Mouse (Mus musculus) layer of hippocampus, adult 2 months (tissue): ENCODE results near the gene Tbc1d30. TPM values are rescaled to one million over a fixed set of nuclear protein-coding genes. Genes with fewer than 3 reads are reported as not detected.
"Not testable (repeated sequence)": the region's sequence is repeated elsewhere in the genome, so short reads cannot be mapped to it uniquely, and the experiment has no call there.

Source experiments
- DNase-seq, 2 experiments: peaks; one replicate each; pipeline ENCODE4 v3.0.0; 2022; ENCODE audit warnings: low spot score in 2 of 2
- H3K27ac ChIP-seq: fragments of 200-600 bp; 2 replicates; pipeline ENCODE4 v1.8.1; 2022
- H3K4me3 ChIP-seq: fragments of 200-600 bp; 2 replicates; pipeline ENCODE4 v1.8.1; 2022; ENCODE audit warnings: mild to moderate bottlenecking
- CTCF ChIP-seq: fragments of 200-600 bp; conservative IDR thresholded peaks from 2 replicates; pipeline ENCODE4 v1.8.1; 2022; ENCODE audit warnings: antibody characterized with exemption, mild to moderate bottlenecking, moderate library complexity
- total RNA-seq, 2 experiments: library from RNA; stranded (reverse); gene quantifications; 2 replicates each; pipeline ENCODE4 v1.2.3; 2021

Tbc1d30 gene
- total RNA-seq, 2 experiments from 2014 or later = 37.0 to 37.2 TPM

DNA sequence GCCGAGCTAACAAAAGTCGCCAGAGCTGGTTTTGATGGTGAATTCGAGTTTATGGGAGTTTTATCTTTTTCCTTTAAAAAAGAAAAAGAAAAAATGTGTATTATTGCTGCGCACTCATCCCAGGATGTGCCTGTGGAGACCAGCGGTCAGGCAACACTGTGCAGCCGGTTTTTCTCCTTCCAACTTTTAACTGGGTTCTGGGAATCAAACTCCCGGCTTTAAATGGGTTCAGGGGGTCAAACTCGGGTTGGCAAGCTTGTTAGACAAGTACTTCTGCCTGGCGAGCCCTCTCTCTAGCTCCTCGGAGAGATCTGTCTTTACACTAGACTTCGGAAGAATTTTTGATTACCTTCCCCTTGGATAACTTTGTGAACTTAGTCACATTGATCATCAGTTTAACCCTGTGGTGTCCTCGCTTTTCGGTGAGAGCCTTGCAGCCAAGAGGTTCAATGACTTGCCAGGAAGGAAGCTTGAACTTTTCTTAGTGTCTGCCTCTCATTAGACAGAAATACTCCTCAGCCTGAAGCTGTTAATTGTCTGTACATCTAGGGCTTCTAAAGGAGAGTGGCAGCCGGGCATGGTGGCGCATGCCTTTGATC, 713 bp upstream of the Tbc1d30 start:
- Histone ChIP-seq H3K4me3 (peak overlapping the region; percentile 57; the same call in 1 of the 2 replicates), H3K27ac (no peak overlapping the region)
- DNase-seq = no peak
- TF ChIP-seq CTCF = no peak

DNA sequence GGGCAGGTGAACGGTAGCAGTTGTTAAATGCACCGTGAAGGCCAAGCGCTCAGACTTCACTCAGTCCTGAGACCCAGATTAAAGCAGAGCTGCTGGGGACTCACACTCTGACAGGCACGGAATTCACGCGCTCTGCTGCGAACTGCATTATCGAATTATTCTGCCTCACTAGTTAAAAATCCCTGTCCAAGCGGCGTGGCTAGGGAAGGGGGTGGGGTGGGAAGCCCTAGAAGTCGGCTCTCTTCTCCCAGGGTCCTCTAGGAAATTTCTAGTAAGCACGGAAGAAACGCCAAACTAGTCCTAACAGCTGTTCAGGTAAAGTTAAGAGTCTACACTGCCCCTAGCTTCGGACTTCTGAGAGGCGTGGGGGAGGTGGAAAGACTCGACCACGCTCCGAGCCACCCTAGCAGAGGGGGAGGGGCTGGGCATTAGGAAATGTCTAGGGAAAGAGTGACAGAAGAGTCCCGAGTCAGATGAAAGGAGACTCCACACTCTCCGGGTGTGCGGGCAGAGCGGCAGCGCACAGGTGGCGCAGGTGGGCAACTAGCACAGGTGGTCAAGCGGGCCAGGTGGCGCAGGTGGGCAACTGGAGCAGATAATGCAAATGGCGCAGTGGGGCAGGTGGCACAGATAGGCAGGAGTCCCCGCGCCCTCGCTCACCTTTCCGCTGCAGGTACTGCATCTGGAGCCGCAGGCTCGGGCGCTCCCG, 567 bp downstream of the Tbc1d30 start:
- no peak for TF ChIP-seq CTCF
- DNase-seq = no peak
- H3K4me3 ChIP-seq = peak overlapping the region; percentile 57
- no peak overlapping the region for H3K27ac ChIP-seq

- no peak for TF ChIP-seq CTCF
- Histone ChIP-seq H3K4me3 (no peak overlapping the region), H3K27ac (no peak overlapping the region)
- no peak for DNase-seq
These were observed 1.8 kb downstream of the Tbc1d30 start for GRCm38 (mm10) chr10:121349244-121349643.

DNA sequence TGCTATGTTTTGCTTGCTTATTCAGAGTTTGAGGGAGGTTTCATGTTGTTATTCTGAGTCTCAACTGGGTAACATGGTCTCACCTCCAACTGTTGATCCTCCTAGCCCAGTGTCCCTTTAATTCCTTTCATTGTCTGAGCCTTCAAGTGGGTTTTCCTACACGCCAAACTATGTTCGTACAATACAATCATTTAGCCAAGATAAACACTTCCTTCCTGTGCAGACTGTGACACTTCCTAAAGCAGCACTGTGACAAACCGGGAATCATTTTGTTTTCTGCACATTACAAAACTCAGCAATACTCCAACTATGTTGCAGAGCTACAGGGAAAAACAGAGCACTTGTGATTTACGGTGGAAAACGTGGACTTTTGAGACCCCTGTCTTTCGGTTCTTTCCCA, 7.2 kb downstream of the Tbc1d30 start:
- DNase-seq = no peak
- Histone ChIP-seq H3K27ac (no peak overlapping the region), H3K4me3 (no peak overlapping the region)
- TF ChIP-seq CTCF = no peak

GRCm38 (mm10) chr10:121342260-121342659, 8.8 kb downstream of the Tbc1d30 start:
- H3K27ac ChIP-seq = no peak overlapping the region
- H3K4me3 ChIP-seq = no peak overlapping the region
- no peak for TF ChIP-seq CTCF

DNA sequence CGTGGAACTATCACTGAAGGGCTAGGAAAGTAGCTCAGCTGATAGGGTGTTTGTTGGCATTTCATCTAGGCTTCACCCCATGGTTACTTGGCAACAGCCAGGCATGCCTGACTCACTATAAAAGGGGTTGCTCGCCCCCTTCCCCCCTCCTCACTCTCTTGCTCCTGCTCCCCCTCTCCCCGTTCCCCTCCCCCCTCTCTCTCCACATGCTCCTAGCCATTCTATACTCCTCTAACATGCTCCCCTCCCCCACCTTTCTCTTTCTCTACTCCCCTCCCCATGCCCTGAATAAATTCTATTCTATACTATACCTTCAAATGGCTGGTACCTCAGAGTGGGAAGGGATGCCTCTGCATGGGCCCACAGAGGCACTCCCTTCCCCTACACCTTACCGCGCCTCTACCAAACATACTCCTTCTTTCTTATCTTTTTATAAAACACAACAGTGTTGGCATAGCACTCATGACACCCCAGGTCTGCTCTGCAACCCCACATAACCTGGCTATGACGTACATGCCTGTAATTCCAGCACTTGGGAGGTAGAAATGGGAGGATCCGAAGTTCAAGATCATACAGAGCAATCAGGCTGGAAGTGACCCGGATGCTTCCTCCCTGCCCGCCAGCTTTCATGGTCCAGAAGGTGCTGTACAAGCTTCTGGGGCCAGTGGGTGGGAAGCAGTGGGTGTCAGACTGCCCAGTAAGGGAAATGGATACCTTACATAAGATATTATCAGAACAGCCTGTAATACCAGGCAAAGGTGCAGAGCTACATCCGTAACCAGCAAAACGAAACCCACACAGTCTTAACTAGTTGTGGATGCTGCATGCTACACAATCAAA, 10.1 kb downstream of the Tbc1d30 start:
- Histone ChIP-seq H3K4me3 (no peak overlapping the region), H3K27ac (no peak overlapping the region)
- DNase-seq = no peak
- TF ChIP-seq CTCF = no peak

More at GRCm38 (mm10) chr10:121342260-121342659, 8.8 kb downstream of the Tbc1d30 start:
- no peak for DNase-seq

DNA sequence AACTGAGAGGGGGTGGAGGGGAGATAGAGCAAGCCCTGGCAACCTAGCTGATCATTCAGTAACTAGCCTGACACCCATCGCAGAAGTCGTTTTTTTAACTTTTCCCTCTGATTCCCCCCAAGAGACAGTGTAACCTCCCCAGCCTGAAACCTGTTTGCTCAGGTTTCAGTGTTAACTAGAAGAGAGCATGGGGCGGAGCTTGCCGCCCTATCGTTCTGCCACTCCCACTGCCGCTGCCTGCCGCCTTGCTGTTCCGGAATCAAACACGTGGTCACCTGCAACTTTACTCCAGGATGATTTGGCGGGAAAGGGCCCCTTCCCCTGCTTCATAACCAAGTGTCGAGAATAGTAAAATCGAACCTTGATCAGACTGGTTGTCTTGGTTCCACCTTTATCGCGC, 14.5 kb downstream of the Tbc1d30 start:
- not testable (repeated sequence) for DNase-seq, H3K4me3 ChIP-seq, H3K27ac ChIP-seq

GRCm38 (mm10) chr10:121334576-121334975, 16.5 kb downstream of the Tbc1d30 start:
- H3K27ac ChIP-seq = no peak overlapping the region
- DNase-seq = peak; percentile 32 to 74
- peak; percentile 96 for TF ChIP-seq CTCF
- no peak overlapping the region for H3K4me3 ChIP-seq

GRCm38 (mm10) chr10:121330940-121331339, 20.1 kb downstream of the Tbc1d30 start:
- Histone ChIP-seq H3K4me3 (no peak overlapping the region), H3K27ac (no peak overlapping the region)
- peak; percentile 91 for TF ChIP-seq CTCF
- peak; percentile 44 to 81 for DNase-seq

DNA sequence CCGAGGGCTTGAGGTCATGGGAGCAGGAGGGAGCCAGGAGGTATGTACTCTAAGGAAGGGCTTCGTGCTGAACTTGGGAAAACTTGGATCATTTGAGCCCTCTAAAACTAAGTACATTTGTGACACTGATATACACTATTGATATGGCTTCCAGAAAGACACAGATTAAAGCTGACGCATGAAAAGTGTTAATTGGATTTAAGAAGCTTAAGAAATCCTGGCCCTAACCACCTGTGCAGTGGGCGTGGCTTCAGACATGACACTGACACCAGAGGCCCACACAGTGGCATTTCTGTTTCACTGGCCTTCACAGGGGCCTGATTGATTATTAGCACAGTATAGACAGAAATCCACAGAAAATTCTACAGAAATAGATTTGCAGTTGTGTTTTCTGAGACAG, 21.5 kb downstream of the Tbc1d30 start:
- no peak for TF ChIP-seq CTCF
- Histone ChIP-seq H3K4me3 (no peak overlapping the region), H3K27ac (no peak overlapping the region)
- no peak for DNase-seq

GRCm38 (mm10) chr10:121326167-121326566, 24.9 kb downstream of the Tbc1d30 start:
- Histone ChIP-seq H3K4me3 (no peak overlapping the region), H3K27ac (no peak overlapping the region)
- TF ChIP-seq CTCF = peak; percentile 62
- no peak for DNase-seq

GRCm38 (mm10) chr10:121323493-121323892, 27.6 kb downstream of the Tbc1d30 start:
- no peak for DNase-seq
- Histone ChIP-seq H3K4me3 (no peak overlapping the region), H3K27ac (no peak overlapping the region)
- no peak for TF ChIP-seq CTCF

- no peak overlapping the region for H3K4me3 ChIP-seq
- no peak for TF ChIP-seq CTCF
These were observed 32.6 kb downstream of the Tbc1d30 start for GRCm38 (mm10) chr10:121318397-121318950.

More at GRCm38 (mm10) chr10:121318397-121318950, 32.6 kb downstream of the Tbc1d30 start:
- H3K27ac ChIP-seq = no peak overlapping the region
- no peak for DNase-seq
